Mouse (Mus musculus) kidney, adult 8-10 months (tissue): ENCODE data around the gene Usp16.
"Not testable (repeated sequence)": the region's sequence is repeated elsewhere in the genome, so short reads cannot be mapped to it uniquely, and the experiment has no call there.

Experiments
- DNase-seq, 2 experiments: peaks; one replicate each; pipeline ENCODE4 v3.0.0; 2022

Gene Usp16

DNA sequence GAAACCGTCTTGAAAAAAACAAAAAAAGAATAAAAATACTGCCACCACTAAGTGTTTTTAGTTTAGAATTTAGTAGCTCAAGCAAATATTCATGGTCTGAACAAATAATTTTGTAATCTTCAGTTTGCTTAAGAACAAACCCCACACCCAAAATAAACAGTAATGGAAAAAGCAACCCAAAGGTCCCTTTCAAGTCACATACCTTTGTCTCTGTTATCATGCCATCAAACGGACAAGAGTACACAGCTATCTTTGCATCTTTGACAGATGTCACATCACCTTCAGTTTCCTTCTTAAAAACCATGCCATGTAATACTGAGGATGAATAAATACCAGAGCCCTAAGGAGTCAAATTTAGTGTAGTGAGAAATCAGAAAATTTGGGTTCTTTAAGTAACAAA lies 34.1 kb downstream of the Usp16 start:
- DNase-seq: no peak

DNA sequence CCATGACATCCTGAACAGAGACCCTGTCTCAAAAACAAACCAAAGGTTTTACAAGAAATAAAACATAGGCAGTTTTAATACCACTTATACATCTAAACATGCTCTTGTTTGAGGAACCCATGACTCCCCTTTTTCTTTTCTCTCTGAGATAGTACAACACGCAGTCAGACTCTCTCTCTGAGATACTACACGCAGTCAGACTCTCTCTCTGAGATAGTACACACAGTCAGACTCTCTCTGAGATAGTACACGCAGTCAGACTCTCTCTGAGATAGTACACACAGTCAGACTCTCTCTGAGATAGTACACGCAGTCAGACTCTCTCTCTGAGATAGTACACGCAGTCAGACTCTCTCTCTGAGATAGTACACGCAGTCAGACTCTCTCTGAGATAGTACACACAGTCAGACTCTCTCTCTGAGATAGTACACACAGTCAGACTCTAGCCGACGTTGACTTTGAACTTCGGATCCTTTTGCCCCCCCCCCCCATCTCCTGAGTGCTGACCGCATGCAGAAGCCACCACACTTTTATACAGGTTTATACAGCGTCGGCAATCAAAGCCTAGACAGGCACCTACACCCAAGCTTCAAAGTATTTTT lies 37.8 kb downstream of the Usp16 start:
- DNase-seq: not testable (repeated sequence)

DNA sequence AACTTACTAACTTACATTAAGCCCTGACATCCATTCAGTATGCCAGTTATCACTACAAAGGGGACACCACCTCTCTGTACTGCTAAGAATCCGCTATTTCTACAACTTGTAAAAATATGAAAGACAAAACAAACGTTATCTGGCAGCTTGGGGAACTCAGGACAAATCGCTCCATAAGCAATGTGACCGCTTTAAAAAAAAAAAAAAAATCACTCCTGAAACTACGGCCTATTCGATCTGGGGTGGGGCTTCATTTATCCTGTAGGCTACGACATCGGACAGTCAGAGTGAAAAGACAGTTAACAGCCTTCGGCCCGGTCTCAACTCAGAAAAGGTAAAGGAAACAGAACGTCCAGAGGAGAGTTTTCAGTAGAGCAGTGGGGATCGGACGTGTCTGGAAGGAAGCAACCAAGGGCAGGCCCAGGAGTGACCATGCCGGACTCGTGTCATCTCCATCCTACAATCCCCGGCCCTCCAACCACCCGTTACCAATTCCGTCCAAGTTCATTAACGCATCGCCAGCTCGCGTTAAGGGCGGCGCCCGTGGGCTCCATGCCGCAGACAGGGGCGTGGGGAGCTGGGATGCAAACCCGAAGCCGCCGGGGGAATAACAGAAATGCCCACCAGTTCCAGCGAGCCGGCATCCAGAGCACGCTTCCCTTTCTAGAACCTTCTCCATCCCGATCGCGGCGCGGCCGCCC lies 40.6 kb downstream of the Usp16 start:
- DNase-seq: peak in 1 of 2 experiments; percentile 9

DNA sequence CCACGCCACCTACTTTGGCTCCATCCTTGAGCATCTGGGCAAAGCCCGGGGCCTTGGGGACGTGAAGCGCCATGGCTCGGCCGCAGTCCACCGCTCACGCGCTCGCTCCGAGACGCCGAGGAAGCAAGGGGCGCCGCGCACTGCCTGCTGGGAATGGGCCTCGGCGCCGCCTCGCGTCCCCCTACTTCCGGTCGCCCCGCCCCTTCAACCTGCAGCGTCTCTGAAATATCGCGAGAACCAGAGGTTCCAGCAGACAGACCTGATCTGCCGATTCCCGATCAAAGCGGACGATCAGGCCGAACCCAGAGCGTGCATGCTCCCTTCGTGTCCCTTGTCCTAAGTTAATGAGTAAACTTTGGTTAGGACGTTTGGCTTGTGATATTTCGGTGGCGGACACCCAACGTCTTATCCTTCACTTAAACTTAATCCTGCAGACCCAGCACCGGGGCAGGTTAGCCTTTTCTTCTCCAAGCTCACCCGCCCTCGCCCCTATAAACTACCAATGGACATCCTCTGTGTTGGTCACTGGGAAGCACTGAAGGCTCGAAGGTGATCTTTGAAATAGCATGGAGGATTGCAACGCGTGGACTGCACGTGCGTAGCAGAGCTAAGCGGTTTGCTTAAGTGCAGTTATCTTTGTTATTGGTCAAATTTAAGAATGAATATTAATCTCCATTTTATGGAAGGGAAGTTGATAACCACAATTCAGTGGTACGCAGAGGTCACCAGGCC lies 41.4 kb downstream of the Usp16 start, which contains the start of gene Cct8:
Gene Cct8, minus strand, starts transcription at position 158 of the 732 bp plus-strand sequence.
- peak; percentile 98 for DNase-seq

DNA sequence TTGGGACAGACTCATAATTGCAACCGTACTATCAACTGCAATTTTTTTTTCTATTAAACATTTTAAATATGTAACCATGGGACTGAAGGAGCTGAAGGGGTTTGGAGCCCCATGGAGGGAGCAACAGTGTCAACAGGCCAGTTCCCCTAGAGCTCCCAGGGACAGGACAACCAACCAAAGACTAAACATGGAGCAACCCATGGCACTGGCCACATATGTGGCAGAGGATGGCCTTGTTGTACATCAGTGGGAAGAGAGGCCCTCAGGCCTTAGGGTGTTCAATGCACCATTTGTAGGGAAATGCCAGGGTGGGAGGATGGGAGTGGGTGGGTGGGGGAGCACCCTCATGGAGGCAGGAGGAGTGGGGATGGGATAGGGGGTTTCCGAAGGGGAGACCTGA lies 42.2 kb downstream of the Usp16 start:
- no peak for DNase-seq

DNA sequence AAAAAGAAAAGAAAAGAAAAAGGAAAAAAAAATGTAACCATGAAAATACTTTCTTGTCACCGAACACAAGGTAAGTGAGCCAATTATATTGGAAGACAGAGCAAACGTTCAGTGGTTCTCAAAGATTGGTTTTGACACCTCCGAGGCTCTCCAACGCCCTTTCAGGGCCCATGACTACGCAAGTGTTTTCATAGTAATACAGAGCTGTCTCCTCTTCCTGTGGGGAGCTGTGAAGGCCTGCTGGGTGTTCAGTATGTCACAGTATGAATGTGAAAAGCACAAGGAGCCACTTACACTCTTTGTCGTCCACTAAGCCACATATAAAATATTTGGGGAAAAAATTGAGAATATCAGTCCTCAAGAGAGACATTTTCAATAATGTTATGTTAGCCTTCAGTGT lies 42.7 kb downstream of the Usp16 start:
- no peak for DNase-seq

DNA sequence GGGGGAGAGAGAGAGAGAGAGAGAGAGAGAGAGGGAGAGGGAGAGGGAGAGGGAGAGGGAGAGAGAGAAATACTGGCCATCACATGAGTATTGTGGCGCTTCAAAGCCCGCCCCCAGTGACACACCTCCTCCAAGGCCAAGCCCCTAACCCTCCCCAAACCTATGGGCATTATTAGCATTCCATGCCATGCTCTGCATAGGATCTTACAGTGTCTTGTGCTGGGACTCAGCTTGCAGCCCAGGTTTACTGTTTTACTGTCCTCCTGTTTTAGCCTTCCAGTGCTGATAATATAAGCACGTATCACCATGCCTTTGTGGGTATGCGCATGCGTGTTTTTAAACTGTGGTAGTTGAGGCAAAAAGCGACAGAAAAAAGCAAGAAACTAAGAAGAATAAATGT lies 45.1 kb downstream of the Usp16 start:
- DNase-seq: no peak

DNA sequence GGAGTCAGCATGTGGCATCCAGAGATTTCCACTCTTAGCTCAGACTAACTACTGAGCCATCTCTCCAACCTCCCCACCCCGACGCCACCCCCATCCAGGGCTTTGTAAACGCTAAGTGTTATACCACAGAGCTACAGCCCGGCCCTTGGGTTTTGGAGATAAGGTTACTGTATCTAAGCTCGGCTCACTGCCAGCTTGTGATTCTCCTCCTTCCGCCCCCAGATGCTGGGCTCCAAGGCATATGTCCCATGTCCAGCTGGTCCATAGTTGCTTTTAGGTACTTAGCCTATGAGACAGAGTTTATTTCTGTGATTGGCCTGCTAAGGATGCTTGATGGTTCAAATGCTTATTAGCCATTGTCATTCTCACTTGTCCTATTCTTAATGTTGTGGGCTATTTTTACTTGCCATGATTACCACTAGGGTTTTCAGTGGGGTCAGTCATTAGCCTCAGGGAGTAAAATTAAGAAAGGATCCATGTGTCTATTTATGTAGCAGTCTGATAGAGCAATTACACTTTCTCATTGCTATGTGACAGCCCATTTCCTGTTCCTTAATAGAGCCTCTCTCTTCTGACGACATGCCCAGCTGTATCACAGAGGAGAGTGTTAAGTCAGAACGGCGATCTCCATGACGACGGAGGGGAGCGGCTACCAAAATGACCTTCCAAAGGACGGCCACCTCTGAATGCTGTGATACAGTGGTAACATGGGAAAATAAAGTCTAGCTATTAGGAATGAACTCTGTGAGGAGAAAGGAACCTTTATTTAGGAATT lies 47.0 kb downstream of the Usp16 start:
- DNase-seq: no peak

DNA sequence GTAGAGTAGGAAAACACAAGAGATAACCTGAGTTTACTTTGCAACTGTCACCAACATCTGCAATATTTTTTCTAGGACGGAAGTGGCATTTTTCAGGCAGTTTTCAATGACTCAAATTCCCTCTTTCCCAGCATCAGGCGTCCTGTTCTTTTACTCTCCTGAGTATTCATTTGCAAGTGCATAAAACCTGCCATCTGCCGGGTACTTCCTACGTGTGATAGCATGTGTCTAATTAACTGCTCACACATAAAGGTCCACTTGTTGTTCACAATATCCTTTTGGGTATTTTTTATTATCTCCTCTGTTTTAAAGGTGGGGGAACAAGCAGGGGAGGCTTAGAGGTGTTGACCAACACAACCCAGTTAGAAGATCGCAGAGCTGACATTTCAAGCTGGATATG lies 57.2 kb downstream of the Usp16 start:
- no peak for DNase-seq

DNA sequence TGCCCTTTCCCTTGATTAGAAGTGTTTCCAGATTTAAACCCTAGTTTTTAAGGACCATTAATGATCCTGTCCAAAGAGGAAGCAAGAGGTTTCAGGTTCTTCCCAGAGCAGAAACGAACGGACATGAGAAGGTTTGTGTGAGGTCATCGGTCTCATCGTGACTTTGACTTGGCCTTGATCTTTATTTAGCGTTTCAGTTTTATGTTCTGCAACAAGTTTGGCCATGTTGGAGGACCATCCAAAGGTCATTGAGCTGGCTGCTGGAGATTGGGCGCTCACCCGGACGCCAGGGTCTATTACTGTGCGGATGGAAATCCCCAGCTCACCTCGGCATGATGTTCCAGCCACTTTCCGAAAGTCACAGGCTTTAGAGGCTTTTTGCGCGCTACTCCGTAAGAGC lies 57.8 kb downstream of the Usp16 start:
- DNase-seq: no peak

DNA sequence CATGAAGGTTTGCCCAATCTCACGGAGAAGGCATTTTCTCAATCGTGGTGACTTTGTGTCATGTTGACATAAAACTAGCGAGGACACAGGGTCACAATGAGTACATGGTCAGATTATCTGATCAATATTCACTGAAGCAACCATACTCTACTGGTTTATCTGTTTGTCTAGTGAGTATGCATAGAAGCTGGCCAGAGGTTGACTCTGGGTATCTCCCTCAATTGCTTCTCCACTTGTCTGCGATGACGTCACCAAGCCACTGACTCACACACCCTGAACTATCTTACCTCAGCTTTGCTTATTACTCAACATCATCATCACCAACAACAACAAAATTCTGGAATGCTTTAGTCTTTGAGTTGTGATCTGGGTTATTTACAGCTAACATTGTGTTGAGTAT lies 69.7 kb downstream of the Usp16 start:
- no peak for DNase-seq

DNA sequence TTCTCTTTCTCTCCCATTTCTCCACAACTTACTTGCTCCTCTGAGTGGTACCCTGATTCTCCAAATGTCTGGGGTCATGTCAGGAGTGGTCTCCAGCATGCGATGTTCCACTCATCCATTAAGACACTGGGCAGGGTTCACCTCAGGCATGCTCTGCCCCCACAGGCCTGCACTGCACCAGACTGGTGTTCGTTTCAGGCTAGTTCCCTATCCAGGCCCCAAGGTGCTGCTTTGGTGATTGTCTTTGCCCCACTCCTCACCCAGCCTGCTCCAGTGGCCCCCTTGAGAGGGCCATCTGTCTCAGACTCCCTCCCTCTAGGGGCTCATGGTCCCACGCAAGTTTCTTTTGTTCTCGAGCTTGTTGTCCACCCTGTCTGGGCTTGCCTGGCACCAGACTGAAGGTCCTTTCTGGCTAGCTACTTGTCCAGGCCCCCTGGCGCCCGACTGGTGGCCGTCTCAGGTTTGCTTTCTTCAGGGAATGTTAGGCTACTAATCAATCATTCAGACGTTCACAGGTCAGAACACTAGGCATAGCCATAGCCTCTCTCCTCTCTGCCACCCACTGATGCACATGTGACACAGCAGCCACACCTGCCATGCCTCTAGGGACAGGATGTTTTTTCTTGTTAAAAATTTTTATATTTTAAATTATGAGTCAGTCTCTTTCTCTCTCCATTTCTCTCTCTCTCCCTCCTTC lies 73.2 kb downstream of the Usp16 start:
- no peak for DNase-seq

DNA sequence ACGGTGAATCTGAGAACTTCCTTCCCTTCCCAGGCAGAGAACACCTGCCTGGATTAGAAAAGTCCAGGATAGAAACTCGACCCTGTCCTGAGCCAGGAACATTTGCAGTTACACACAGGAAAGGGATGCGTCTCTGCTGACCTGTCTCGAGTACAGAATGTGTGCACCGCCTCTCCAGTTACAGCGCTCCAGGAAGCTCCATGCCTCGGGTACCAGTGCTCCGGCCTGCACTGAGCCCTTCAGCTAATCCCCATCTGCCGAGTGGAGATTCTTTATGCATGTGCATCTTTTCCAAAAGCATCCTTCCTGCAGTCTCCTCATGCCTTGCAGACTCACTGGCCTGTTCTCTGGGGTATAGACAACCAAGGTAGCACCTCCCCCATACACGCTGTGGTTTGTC lies 74.3 kb downstream of the Usp16 start:
- no peak for DNase-seq
